Mouse (Mus musculus) myocyte (in vitro differentiated cells): ENCODE results near the gene Tmem168.

Experiments
- MAX ChIP-seq: IDR thresholded peaks from one replicate; pipeline ENCODE4 v1.6.1; 2011; ENCODE audit warnings: low read depth, mild to moderate bottlenecking, control low read depth
- MYOD1 ChIP-seq, 3 experiments: IDR thresholded peaks; one replicate each; pipeline ENCODE4 v1.6.1; 2011; ENCODE audit warnings: control low read depth in 2 of 3, low read depth in 2 of 3, mild to moderate bottlenecking in 2 of 3, moderate library complexity in 1 of 3; ENCODE audit not compliant: insufficient read length in 2 of 3, control insufficient read depth in 1 of 3
- MYOG ChIP-seq, 3 experiments: IDR thresholded peaks; one replicate each; pipeline ENCODE4 v1.6.1; 2011; ENCODE audit warnings: control low read depth in 2 of 3, low read depth in 2 of 3, mild to moderate bottlenecking in 2 of 3; ENCODE audit not compliant: insufficient read length in 2 of 3, control insufficient read depth in 1 of 3, insufficient read depth in 1 of 3
- POLR2A ChIP-seq: IDR thresholded peaks from one replicate; pipeline ENCODE4 v1.6.1; 2011; ENCODE audit warnings: low read depth, mild to moderate bottlenecking, control low read depth, moderate library complexity; ENCODE audit not compliant: insufficient read length

DNA sequence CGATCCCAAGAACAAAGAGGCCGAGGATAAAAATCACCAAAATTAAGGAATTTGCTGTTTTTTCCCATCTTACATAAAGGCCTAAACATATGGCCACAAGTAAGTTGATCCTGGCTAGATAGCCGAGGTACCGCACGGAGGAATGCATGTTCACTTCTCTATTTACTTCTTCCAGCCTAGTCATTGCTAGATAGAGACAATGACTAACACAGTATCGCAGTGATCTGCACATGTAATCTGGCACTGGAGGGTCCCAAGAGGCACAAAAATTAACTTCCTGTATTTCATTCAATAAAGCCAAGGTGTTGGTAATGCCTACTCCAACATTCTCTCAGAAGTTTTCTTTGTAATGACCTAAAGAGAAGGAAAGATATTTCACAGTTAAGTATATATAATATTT lies 4.8 kb downstream of the Tmem168 start:
- TF ChIP-seq MYOD1 (IDR thresholded peaks at IDR 0.05; ENCODE audit: control insufficient read depth in 1 of 3, insufficient read length in 2 of 3, low read depth in 2 of 3) (no peak), POLR2A (no peak), MYOG (IDR thresholded peaks at IDR 0.05; ENCODE audit: control insufficient read depth in 1 of 3, insufficient read depth in 1 of 3, insufficient read length in 2 of 3, low read depth in 2 of 3) (no peak), MAX (no peak)
